Mouse (Mus musculus): Measurements from ENCODE around the gene Slc39a11. TPM values are rescaled to one million over a fixed set of nuclear protein-coding genes. Genes with fewer than 3 reads are reported as not detected.

Gene Slc39a11
- polyA plus RNA-seq, 1 experiment from 2014 or later, result 30.0 TPM

GRCm38 (mm10) chr11:113630642-113631041 lies 19.2 kb downstream of the Slc39a11 start:
- Histone ChIP-seq H3K9ac (no peak overlapping the region), H3K4me3 (no peak overlapping the region), H3K27me3 (no peaks in the 10 kb centered on the region), H3K4me1 (no peaks in the 10 kb centered on the region), H3K36me3 (no peaks in the 10 kb centered on the region), H3K27ac (no peak overlapping the region), H3K4me2 (no peak overlapping the region), H3K9me3 (no peaks in the 10 kb centered on the region)
- ATAC-seq (ENCODE audit: insufficient number of reproducible peaks, low FRiP score, low TSS enrichment, low read depth), result no peak
- WGBS, result 52% methylated on average over 7 of the region's 7 CpGs

- no peak overlapping the region for H3K9ac ChIP-seq
- no peaks in the 10 kb centered on the region for H3K4me1 ChIP-seq
- no peak overlapping the region for H3K4me2 ChIP-seq
- H3K36me3 ChIP-seq, result no peaks in the 10 kb centered on the region
- WGBS, result 46% methylated on average over 4 of the region's 4 CpGs
- ATAC-seq (ENCODE audit: insufficient number of reproducible peaks, low FRiP score, low TSS enrichment, low read depth), result no peak
- no peak overlapping the region for H3K4me3 ChIP-seq
- H3K27me3 ChIP-seq, result no peaks in the 10 kb centered on the region
- no peak overlapping the region for H3K27ac ChIP-seq
- no peaks in the 10 kb centered on the region for H3K9me3 ChIP-seq
Measured at GRCm38 (mm10) chr11:113627785-113628184, 22.1 kb downstream of the Slc39a11 start.

GRCm38 (mm10) chr11:113625437-113625836 lies 24.4 kb downstream of the Slc39a11 start:
- Histone ChIP-seq H3K4me3 (no peak overlapping the region), H3K4me1 (no peaks in the 10 kb centered on the region), H3K27me3 (peaks cover 13% of the 10 kb centered on the region), H3K27ac (no peak overlapping the region), H3K36me3 (no peaks in the 10 kb centered on the region), H3K9me3 (no peaks in the 10 kb centered on the region), H3K4me2 (no peak overlapping the region), H3K9ac (no peak overlapping the region)
- 90% methylated on average over 18 of the region's 18 CpGs for WGBS
- no peak for ATAC-seq (ENCODE audit: insufficient number of reproducible peaks, low FRiP score, low TSS enrichment, low read depth)

GRCm38 (mm10) chr11:113622028-113622427 lies 27.9 kb downstream of the Slc39a11 start:
- Histone ChIP-seq H3K9me3 (no peaks in the 10 kb centered on the region), H3K27ac (no peak overlapping the region), H3K27me3 (peaks cover 42% of the 10 kb centered on the region), H3K4me1 (peaks cover 24% of the 10 kb centered on the region), H3K36me3 (no peaks in the 10 kb centered on the region), H3K4me2 (no peak overlapping the region), H3K4me3 (no peak overlapping the region), H3K9ac (no peak overlapping the region)
- 87% methylated on average over 4 of the region's 4 CpGs for WGBS
- no peak for ATAC-seq (ENCODE audit: insufficient number of reproducible peaks, low FRiP score, low TSS enrichment, low read depth)

- peaks cover 43% of the 10 kb centered on the region for H3K27me3 ChIP-seq
- no peak for ATAC-seq (ENCODE audit: insufficient number of reproducible peaks, low FRiP score, low TSS enrichment, low read depth)
- peaks cover 24% of the 10 kb centered on the region for H3K4me1 ChIP-seq
- no peak overlapping the region for H3K27ac ChIP-seq
- H3K4me3 ChIP-seq, result no peak overlapping the region
- no peak overlapping the region for H3K4me2 ChIP-seq
- no peak overlapping the region for H3K9ac ChIP-seq
- H3K36me3 ChIP-seq, result no peaks in the 10 kb centered on the region
- 56% methylated on average over 2 of the region's 2 CpGs for WGBS
- no peaks in the 10 kb centered on the region for H3K9me3 ChIP-seq
Measured at GRCm38 (mm10) chr11:113621001-113621400, 28.9 kb downstream of the Slc39a11 start.

- H3K4me2 ChIP-seq, result peak overlapping the region; percentile 90
- no peak overlapping the region for H3K27ac ChIP-seq
- no peak overlapping the region for H3K9ac ChIP-seq
- peak overlapping the region; percentile 46 for H3K4me3 ChIP-seq
- ATAC-seq (ENCODE audit: insufficient number of reproducible peaks, low FRiP score, low TSS enrichment, low read depth), result no peak
- H3K4me1 ChIP-seq, result peaks cover 24% of the 10 kb centered on the region
- 3% methylated on average over 30 of the region's 31 CpGs for WGBS
- no peaks in the 10 kb centered on the region for H3K36me3 ChIP-seq
- H3K27me3 ChIP-seq, result peaks cover 47% of the 10 kb centered on the region
- H3K9me3 ChIP-seq, result no peaks in the 10 kb centered on the region
Measured at GRCm38 (mm10) chr11:113619420-113620080, 30.3 kb downstream of the Slc39a11 start.

- Histone ChIP-seq H3K9ac (no peak within 1 kb of the TSS), H3K4me1 (peaks cover 24% of the 10 kb centered on the region), H3K27me3 (peaks cover 47% of the 10 kb centered on the region), H3K9me3 (no peaks in the 10 kb centered on the region), H3K36me3 (no peaks in the 10 kb centered on the region), H3K4me3 (peak within 1 kb of the TSS; percentile 46), H3K27ac (no peak within 1 kb of the TSS), H3K4me2 (peak within 1 kb of the TSS; percentile 90)
- 1% methylated on average over 54 of the region's 54 CpGs for WGBS
- ATAC-seq (ENCODE audit: insufficient number of reproducible peaks, low FRiP score, low TSS enrichment, low read depth), result no peak
Measured at GRCm38 (mm10) chr11:113618672-113619419, 31.0 kb downstream of the Slc39a11 start, which contains the start of gene Sstr2. Gene Sstr2 (plus strand): TSS chr11:113619342.

GRCm38 (mm10) chr11:113618303-113618671 lies 31.6 kb downstream of the Slc39a11 start:
- peaks cover 24% of the 10 kb centered on the region for H3K4me1 ChIP-seq
- H3K27me3 ChIP-seq, result peaks cover 47% of the 10 kb centered on the region
- peak overlapping the region; percentile 46 for H3K4me3 ChIP-seq
- no peak overlapping the region for H3K27ac ChIP-seq
- peak overlapping the region; percentile 90 for H3K4me2 ChIP-seq
- H3K36me3 ChIP-seq, result no peaks in the 10 kb centered on the region
- H3K9ac ChIP-seq, result no peak overlapping the region
- ATAC-seq (ENCODE audit: insufficient number of reproducible peaks, low FRiP score, low TSS enrichment, low read depth), result no peak
- 20% methylated on average over 4 of the region's 4 CpGs for WGBS
- H3K9me3 ChIP-seq, result no peaks in the 10 kb centered on the region

- H3K27me3 ChIP-seq, result peaks cover 47% of the 10 kb centered on the region
- H3K4me1 ChIP-seq, result peaks cover 25% of the 10 kb centered on the region
- no peak overlapping the region for H3K4me3 ChIP-seq
- no peak overlapping the region for H3K4me2 ChIP-seq
- WGBS, result 49% methylated on average over 14 of the region's 14 CpGs
- H3K36me3 ChIP-seq, result no peaks in the 10 kb centered on the region
- ATAC-seq (ENCODE audit: insufficient number of reproducible peaks, low FRiP score, low TSS enrichment, low read depth), result no peak
- H3K9me3 ChIP-seq, result no peaks in the 10 kb centered on the region
- H3K27ac ChIP-seq, result no peak overlapping the region
- H3K9ac ChIP-seq, result no peak overlapping the region
Measured at GRCm38 (mm10) chr11:113617132-113617911, 32.6 kb downstream of the Slc39a11 start.

GRCm38 (mm10) chr11:113614476-113614875 lies 35.4 kb downstream of the Slc39a11 start:
- H3K9me3 ChIP-seq, result no peaks in the 10 kb centered on the region
- no peak overlapping the region for H3K4me2 ChIP-seq
- no peaks in the 10 kb centered on the region for H3K36me3 ChIP-seq
- peaks cover 24% of the 10 kb centered on the region for H3K27me3 ChIP-seq
- peaks cover 29% of the 10 kb centered on the region for H3K4me1 ChIP-seq
- H3K9ac ChIP-seq, result no peak overlapping the region
- no peak overlapping the region for H3K27ac ChIP-seq
- H3K4me3 ChIP-seq, result no peak overlapping the region
- WGBS, result 71% methylated on average over 6 of the region's 6 CpGs
- no peak for ATAC-seq (ENCODE audit: insufficient number of reproducible peaks, low FRiP score, low TSS enrichment, low read depth)

- Histone ChIP-seq H3K9me3 (no peaks in the 10 kb centered on the region), H3K4me3 (no peak overlapping the region), H3K4me2 (peak overlapping the region; percentile 19; the same call in 1 of the 2 replicates), H3K9ac (no peak overlapping the region), H3K4me1 (peaks cover 11% of the 10 kb centered on the region), H3K27ac (no peak overlapping the region), H3K27me3 (0 out of 2 replicates have a peak, but pooled peaks cover 4% of the 10 kb centered on the region), H3K36me3 (no peaks in the 10 kb centered on the region)
- no peak for ATAC-seq (ENCODE audit: insufficient number of reproducible peaks, low FRiP score, low TSS enrichment, low read depth)
- 25% methylated on average over 24 of the region's 24 CpGs for WGBS
Measured at GRCm38 (mm10) chr11:113611664-113612611, 37.9 kb downstream of the Slc39a11 start.
